Mouse (Mus musculus): ENCODE measurements around the gene Mus81.

The Mus81 gene

GRCm38 (mm10) chr19:5444954-5445353 lies 43.2 kb downstream of the Mus81 start:
- no peak for DNase-seq (ENCODE audit: low spot score)

- no peak for DNase-seq (ENCODE audit: low spot score)
Measured at GRCm38 (mm10) chr19:5444371-5444908, 43.8 kb downstream of the Mus81 start.

GRCm38 (mm10) chr19:5433951-5434350 lies 54.3 kb downstream of the Mus81 start:
- no peak for DNase-seq (ENCODE audit: low spot score)

- DNase-seq (ENCODE audit: low spot score) = no peak
Measured at GRCm38 (mm10) chr19:5432992-5433852, 55.0 kb downstream of the Mus81 start.
